Mouse (Mus musculus) fat pad, adult 2 months (tissue): Measurements from ENCODE around the gene Ssh2.
"Not testable (repeated sequence)": the region's sequence is repeated elsewhere in the genome, so short reads cannot be mapped to it uniquely, and the experiment has no call there.

Source experiments
- DNase-seq: peaks from one replicate; pipeline ENCODE4 v3.0.0-alpha.2; 2011; ENCODE audit warnings: low read depth, low spot score; ENCODE audit errors: extremely low read depth

The Ssh2 gene

DNA sequence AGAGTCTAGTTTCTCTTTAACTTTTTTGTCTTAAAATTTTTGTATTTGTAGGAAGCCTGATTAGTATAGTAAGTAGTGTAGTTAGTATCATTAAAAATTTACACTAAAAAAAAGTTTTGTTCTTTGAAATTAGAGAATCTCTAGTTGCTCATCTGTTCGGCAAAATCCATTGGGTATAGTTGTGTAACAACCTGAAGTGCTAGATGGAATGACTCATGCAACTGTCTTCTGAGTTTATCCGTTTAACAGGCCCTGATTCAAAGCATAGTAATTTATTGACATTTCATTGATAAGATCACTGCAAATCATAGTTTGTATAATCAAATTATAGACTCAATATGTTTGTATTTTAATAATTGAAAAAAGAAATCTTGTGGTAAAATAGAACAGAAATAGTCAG lies 14.7 kb downstream of the Ssh2 start:
- DNase-seq: no peak

- DNase-seq: no peak
Measured at GRCm38 (mm10) chr11:77231514-77231913, 15.4 kb downstream of the Ssh2 start.

DNA sequence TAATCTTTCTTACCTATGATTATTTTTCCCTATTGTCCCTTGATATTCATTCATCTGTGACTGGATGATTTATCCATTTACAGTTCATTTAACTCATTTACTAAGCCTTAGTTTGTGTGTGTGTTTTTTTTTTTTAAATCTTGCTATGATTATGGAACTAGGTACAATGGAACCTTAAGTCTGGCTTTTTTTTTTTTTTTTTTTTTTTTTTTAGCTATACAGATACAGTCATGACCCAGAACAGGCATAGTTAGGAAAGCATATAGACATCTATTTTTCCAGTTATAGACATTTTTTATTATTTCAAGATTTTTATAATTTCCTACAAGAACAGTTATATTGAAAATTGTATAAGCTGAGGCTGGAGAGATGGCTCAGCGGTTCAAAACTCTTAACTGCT lies 19.2 kb downstream of the Ssh2 start:
- no peak for DNase-seq

DNA sequence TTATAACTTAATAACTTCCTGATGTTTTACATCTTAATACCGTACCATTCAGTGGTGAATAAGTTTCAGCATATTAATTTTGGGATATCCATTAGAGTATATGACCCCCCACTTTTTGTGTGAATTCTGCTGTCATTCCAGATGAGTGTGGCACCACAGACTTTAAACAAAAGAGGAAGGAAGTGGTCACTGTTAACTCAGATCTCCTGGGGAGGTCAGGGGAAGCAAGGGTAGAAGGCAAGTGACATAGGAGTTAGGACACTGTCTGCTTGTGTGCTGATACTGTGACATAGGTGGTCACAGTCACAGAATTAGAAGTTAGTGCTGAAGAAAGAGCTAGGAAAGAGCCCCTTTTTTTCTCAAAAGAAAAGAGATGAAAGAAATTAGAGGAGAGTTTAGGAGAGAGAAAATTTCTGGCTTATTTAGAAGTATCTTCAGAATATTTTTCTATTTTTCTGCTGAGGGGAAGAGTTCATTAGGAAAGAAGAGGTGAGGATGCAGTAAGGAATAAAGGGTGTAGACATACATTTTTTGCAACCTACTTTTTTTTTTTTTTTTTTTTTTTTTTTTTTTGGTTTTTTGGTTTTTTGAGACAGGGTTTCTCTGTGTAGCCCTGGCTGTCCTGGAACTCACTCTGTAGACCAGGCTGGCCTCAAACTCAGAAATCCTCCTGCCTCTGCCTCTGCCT lies 23.7 kb downstream of the Ssh2 start:
- no peak for DNase-seq

- no peak for DNase-seq
Measured at GRCm38 (mm10) chr11:77240466-77241246, 24.6 kb downstream of the Ssh2 start.

GRCm38 (mm10) chr11:77242912-77243311 lies 26.8 kb downstream of the Ssh2 start:
- no peak for DNase-seq

- DNase-seq: no peak
Measured at GRCm38 (mm10) chr11:77252826-77253225, 36.7 kb downstream of the Ssh2 start.

- no peak for DNase-seq
Measured at GRCm38 (mm10) chr11:77259441-77259840, 43.4 kb downstream of the Ssh2 start.

GRCm38 (mm10) chr11:77267401-77267800 lies 51.3 kb downstream of the Ssh2 start:
- DNase-seq: no peak

DNA sequence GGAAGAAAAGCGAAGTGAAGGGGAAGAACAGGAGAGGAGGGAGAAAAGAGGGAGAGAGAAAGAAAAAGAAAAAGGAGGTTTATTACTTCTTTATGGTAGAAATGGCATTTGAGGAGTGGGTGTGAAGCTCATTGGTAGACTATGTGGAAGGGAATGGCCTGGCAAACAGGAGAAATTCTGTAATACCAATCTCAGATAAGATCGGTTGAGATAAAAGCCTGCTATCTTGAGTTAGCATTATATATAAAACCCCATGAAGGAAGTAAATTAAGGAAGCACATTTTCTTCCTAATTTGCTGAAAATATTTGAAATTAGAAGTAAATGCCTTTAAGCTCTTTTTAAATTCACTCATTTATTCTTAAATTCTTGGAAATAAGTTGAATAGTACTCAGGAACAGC lies 59.9 kb downstream of the Ssh2 start:
- DNase-seq: no peak

DNA sequence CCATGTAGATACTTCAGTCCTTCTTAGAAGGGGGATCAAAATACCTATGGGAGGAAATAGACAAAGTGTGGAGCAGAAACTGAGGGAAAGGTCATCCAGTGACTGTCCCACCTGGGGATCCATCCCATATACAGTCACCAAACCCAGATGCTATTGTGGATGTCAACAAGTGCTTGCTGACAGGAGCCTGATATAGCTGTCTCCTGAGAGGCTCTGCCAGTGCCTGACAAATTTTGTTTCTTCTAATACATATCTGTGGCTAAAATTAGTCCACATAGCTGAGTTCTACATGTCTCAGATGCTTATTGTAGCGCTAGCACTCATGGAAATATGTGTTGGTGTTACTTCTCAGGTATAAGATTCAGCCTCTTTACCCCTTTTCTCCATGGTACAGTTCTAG lies 62.5 kb downstream of the Ssh2 start:
- not testable (repeated sequence) for DNase-seq

DNA sequence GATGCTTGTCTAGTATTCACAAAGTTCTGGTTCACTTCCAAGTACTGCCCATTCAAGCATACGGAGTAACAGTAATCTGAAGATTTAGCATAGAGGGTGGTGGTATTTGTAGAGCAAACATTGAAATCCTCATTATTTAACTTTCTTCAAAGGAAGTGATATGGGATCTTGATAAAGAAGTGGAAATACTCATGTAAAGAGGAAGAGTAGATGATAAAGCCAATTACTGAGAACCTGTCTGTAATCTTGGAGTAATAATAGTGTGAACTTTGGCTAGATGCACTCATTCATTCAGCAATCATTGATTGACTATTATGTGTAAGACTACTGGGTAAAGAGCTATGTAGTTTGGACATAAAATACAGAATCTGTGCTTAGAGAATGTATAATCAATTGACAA lies 64.1 kb downstream of the Ssh2 start:
- no peak for DNase-seq

DNA sequence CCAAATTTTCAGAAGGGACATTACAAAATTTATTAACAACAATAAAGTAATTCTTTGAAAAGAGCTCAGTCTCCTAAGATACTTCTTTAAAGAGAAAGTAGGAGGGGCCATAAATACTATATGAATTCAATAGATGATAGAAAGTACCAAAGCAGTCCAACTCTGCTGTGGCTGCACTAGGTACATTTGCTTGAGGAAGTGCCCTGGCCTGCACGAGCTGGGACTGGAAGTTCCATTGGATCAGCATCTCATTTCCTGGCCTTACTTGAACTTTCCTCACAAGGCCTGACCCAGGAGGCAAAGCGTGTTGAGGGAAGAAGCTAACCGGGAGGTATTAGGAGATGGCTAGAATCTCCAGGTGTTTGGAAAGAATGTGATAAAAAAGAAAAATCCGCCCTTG lies 75.4 kb downstream of the Ssh2 start:
- DNase-seq: no peak

DNA sequence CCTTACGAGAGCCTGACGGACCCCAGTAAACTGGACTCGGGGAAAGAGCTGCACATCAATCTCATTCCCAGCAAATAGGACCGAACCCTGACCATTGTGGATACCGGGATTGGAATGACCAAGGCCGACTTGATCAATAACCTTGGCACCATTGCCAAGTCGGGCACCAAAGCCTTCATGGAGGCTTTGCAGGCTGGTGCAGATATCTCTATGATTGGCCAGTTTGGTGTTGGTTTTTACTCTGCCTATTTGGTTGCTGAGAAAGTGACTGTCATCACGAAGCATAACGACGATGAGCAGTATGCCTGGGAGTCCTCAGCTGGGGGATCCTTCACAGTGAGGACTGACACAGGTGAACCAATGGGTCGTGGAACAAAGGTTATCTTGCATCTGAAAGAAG lies 77.6 kb downstream of the Ssh2 start:
- not testable (repeated sequence) for DNase-seq

GRCm38 (mm10) chr11:77297246-77297645 lies 81.2 kb downstream of the Ssh2 start:
- DNase-seq: no peak

- no peak for DNase-seq
Measured at GRCm38 (mm10) chr11:77307205-77307604, 91.1 kb downstream of the Ssh2 start.

DNA sequence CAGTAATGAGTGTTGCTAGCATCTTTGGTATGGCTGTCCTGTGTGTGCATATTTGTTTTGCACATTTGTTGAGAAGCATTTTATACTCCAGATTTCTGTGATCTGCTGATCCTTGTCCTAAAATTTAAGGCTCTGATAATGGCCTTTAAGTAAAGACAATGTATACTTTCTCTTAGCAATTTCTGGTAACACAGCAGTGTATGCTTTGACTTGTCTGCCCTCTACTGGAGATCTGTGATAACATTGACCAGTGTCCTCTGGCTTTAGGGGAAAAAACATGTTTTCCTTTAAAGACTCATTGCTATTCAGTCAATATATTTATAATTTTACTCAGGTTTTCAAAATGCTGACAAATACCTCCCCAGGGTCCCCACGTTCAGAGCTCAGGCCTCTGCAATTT lies 92.4 kb downstream of the Ssh2 start:
- no peak for DNase-seq

DNA sequence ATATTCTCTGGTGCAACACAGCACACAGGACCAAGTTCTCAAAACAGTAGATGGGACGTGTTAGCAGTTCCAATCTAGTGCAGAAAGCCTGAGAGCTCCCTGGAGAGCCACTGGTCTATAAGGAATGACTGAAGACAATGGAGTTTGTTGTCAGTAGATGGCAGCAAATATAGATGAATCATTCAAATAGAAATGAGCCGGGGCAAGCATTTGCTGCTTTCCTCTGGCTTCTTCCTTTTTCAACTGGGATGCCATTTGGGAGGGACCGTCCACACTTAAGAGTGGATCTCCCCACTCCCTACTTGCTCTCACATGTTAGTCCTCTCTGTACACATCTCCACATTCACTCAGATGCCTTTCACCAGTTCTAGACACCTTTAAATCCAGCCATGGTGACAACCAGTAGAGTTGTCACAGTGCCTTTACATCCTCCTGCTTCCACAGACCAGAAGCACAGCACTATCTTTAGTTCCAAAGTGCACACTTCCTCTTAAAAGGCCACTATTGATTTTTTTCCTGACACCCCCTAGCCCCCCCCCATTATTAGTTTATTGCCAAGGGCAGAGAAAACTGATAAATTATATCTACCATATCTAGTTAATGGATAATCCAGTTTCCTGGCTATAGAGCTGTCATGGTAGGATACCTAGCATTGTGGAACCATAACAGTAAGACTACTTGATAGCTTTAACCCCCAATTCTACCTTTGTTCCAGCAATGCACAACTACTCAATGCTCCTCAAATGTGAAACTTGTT lies 101.8 kb downstream of the Ssh2 start:
- no peak for DNase-seq

GRCm38 (mm10) chr11:77318478-77319118 lies 102.5 kb downstream of the Ssh2 start:
- DNase-seq: no peak

DNA sequence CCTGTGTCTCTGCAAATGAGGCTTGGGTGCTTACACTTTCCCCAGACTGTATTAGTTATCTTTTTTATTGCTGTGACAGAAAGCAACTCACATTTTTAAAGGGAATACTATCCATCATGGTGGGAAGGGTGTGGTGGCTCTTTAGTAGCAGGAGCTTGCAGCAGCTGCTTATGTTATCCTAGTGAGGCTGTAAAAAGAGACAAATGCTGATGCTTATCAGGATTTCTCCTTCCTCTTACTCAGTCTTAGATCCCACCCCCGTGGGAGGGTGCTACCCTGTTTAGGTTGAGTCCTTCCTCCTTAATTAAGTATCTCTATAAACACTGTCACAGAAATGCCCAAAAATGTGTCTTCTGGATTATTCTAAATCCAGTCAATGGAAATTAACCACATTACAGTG lies 105.1 kb downstream of the Ssh2 start:
- DNase-seq: no peak

DNA sequence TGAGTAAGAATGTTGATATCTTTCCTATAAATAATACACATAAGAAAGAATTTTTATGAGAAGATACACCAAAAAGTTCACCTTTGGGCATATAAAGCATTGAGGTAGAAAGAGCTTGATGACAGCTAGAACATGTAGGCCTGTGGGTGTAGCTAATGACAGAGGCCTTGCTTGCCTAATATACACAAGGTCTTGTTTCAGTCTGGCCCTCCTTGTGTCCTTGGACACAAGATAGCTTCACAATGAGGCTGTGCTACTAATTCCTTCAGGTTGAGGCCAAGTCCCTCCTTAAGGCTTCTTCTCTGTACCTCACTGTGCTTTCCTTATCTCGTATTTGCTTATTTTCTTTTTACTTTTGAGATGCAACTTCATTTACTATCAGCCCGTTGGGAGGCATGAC lies 114.4 kb downstream of the Ssh2 start:
- DNase-seq: no peak
